Mouse (Mus musculus) erythroblast, adult 5-6 weeks (primary cell): ENCODE data around the gene Mamld1. TPM values are rescaled to one million over a fixed set of nuclear protein-coding genes. Genes with fewer than 3 reads are reported as not detected.

Source experiments
- ATAC-seq: replicated peaks from 2 replicates; pipeline ENCODE4 v1.8.0; 2016; ENCODE audit warnings: moderate number of reproducible peaks, mild to moderate bottlenecking, moderate TSS enrichment, inconsistent platforms; ENCODE audit not compliant: poor library complexity, low FRiP score, severe bottlenecking
- total RNA-seq, 2 experiments: library from RNA; stranded (forward) in 1 of 2; stranded (reverse) in 1 of 2; fragments of 150-400 nt in 1 of 2; fragments of 200-764, 138-1000 nt in 1 of 2; gene quantifications; 2 replicates each; pipeline versions ENCODE4 v1.2.3 to v1.2.4; 2015 to 2017; ENCODE audit warnings: low replicate concordance in 2 of 2

The Mamld1 gene
- total RNA-seq, 2 experiments from 2014 or later: not detected

DNA sequence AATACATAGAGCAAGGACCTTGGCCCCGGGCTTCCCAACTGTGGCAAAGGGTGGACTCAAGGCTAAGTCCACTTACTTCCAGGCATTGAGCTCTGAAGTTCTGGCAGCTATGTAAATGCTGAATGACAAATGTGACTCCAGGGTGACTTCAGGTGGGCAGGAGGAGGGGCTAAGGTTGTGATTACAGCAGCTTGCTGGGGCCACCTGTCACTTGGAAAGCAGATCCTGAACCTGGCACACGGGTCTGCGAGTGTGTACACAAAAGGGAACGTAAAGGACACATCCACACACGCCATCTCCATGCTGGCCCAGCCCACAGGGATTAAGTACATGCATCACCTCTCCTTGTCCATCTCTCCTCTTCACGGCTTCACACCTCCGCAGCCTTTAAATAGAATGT is 75.0 kb downstream of the Mamld1 start:
- ATAC-seq: no peak

DNA sequence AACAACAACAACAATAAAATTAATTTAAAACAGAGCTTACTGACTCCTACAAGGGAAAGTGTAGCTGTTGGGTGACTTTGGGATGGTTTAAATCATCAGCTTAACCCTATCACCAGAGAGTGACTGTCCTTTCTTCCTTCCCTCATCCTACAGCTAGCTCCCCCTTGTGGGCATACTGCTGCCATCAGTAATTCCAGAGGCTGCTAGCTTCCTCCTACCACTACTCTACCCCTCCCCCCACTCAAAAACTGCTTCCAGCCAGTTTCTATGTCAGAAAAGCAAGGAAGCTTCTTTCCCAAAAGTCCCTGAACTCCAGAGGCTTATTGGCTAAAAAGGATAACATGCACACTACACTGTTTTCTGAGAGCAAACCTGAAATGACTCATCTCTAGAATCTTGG is 81.4 kb downstream of the Mamld1 start:
- ATAC-seq: no peak

DNA sequence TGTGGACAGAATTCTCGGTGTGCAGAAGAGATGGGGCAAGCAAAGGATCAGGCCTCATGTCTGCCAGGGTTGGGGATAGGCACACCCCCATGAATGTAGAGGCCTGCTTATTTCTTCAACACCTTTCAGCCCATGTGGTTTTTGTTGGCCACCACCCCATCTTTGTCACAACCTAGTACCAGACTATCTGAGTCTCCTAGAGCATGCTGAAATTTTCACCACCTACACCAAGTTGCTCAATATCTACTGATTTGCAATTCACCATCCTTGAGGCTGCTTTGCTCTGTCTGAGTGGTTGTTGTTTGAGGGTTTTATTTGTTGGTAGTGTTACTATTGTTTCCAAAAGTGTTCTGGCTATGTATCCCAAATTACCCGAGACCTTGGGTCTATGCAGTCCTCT is 91.3 kb downstream of the Mamld1 start:
- no peak for ATAC-seq

DNA sequence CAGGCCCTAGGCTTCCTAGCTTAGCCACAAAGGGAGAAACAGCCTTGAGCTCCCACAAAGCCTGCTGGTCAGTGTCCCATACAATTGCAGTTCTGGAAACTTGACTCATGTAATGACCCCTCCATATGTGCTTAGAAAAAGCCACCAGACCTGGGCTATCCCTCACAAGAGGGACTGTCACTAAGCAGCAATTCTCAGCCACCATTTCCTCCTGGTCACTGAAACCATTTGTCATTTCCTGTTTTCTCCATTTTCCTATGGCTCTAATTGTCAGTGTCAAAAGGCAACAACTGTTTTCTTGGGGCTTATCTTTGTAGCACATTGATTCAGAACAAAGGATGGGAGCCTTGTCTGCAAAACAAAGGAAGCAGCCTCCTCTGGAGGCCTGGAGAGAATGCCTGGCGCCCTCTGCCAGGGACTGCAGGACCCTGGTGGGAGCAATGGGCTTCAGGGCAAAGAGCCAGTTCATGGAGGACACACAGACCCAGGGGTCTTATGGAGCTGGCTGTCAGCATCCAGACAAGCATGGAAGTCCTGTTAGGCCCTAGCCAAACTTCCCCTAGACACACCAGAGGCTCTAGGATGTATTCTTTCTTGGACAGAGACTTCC is 99.5 kb downstream of the Mamld1 start:
- no peak for ATAC-seq

DNA sequence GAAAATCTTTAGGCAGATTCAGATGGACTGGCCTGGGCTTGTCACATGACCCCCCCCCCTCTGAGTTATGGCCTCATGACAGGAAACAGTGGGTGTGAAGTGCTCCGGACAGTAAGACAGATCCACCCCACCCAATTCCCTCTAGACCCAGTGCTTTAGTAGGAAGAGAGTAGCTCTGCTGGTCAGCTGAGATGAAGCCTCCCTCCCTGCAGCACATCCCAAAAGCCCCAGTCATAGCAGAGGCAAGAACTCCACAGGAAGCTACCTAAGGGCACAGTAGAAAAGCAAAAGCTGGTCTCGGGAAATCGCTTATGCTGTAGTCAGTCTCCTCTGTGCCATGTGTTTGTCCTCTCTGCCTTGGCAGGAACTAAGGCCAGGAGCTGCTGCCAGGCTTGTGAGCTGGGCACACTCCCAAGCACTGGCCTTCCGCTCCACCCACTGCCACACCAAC is 100.5 kb downstream of the Mamld1 start:
- ATAC-seq: no peak

DNA sequence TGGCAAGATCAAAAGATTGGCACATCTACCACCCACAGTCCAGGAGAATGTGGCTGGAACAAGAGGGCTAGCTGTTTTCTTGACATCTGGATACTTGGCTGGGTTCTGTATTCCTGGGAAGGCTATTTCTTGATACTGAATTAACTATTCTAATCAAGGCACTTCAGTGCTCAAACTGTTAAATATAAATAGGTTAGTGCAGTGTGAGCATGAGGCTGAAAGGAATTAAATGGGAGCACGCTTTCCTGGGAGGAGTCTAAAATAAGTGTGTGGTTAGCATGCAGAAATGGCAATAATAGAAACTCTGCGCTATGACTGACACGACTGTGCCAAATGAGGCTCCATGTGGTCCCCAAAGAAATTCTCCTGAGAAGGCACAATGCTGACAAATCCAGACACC is 131.5 kb downstream of the Mamld1 start:
- no peak for ATAC-seq

DNA sequence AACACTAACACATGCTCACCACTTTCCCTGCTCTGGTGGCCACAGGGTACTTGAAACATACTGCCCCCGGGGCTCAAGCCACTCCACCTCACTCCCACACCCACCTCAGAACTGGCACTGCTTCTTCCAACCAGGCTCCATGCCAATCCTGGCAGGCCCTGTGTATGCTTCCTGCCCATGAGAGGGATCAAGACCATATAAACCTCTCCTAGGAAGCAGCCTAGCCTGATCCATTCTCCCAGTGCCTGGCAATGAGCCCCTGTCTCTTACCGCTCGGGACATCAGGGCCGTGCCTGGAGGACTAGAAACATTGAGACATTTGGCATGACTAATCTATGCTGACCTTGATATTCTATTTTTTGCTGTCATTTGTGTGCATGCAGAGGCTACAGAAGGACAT is 133.6 kb downstream of the Mamld1 start:
- ATAC-seq: no peak

DNA sequence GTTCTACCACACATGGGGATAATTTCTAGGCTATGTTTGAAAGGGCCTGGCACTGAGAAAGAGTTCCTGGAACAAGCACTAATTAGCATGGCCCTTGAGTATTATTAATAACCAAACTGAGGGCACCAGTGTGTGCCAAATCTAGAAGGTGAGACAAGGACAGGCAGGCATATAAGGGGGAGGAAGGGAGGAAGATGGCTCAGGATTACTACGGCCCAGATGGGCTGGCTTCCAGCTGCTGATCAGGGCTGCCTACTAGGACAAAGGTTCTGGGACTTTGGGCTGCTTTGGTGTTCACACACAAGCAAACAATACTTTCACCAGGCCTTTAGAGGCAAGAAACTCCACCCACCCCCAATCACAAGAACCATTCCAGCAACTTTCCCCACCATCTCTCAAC is 136.3 kb downstream of the Mamld1 start:
- no peak for ATAC-seq

DNA sequence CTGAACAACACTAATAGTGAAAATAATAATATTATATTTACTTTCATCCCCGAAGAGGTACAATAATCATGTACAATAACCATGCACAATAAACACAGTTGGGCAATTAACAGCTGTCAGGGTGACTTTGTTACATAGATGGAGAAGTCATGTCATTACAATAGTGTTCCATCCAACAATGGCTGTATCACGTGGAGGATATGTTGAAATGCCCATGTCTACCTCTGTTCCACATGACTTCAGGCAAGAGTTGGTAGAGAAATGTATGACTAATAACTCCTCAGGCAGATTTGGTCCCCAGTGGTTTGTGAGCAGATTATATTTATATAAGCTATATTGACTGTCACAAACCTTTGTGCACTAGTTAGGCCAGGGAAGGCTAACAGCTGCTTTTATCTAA is 154.7 kb downstream of the Mamld1 start:
- no peak for ATAC-seq

Other genes starting within 250 kb of the Mamld1 start
- gene Mtm1, start 160.5 kb downstream of the Mamld1 start, total RNA-seq (2015; ENCODE audit: low replicate concordance): 9.6 and 9.8 TPM in 2 replicates
- gene Mtm1, start 160.5 kb downstream of the Mamld1 start, total RNA-seq (2017; ENCODE audit: low replicate concordance): 6.8 and 16.2 TPM in 2 replicates